Mouse (Mus musculus) stomach, postnatal 0 days (tissue): Measurements from ENCODE around the gene Man2b1. TPM values are rescaled to one million over a fixed set of nuclear protein-coding genes. Genes with fewer than 3 reads are reported as not detected.

Source experiments
- ATAC-seq: fragments of 200-750 bp; cut with Nextera tagmentation; 2 replicates; pipeline ENCODE4 v1.8.0; 2017; ENCODE audit not compliant: low FRiP score, low TSS enrichment
- DNase-seq: peaks from one replicate; pipeline ENCODE4 v3.0.0-alpha.2; 2016; ENCODE audit warnings: low spot score
- H3K27ac ChIP-seq: fragments of 300-500 bp; sonication (generic); replicated peaks from 2 replicates; pipeline ENCODE4 v1.5.1; 2014; ENCODE audit warnings: mild to moderate bottlenecking, control low read depth
- H3K27me3 ChIP-seq: fragments of 300-500 bp; sonication (generic); 2 replicates; pipeline ENCODE4 v1.6.1; 2014; ENCODE audit warnings: low read length; ENCODE audit not compliant: control insufficient read depth, insufficient read depth
- H3K36me3 ChIP-seq: fragments of 300-500 bp; sonication (generic); 2 replicates; pipeline ENCODE4 v1.6.1; 2014; ENCODE audit warnings: low read length, mixed read lengths; ENCODE audit not compliant: control insufficient read depth, insufficient read depth
- H3K4me1 ChIP-seq: fragments of 300-500 bp; sonication (generic); replicated peaks from 2 replicates; pipeline ENCODE4 v1.6.1; 2014; ENCODE audit warnings: antibody characterized with exemption; ENCODE audit not compliant: control insufficient read depth, insufficient read depth
- H3K4me2 ChIP-seq: fragments of 300-500 bp; sonication (generic); replicated peaks from 2 replicates; pipeline ENCODE4 v1.6.1; 2014; ENCODE audit warnings: low read depth, mild to moderate bottlenecking, control low read depth, moderate library complexity
- H3K4me3 ChIP-seq: fragments of 300-500 bp; sonication (generic); 2 replicates; pipeline ENCODE4 v1.5.1; 2014; ENCODE audit warnings: low read depth, low read length, control low read depth
- H3K9ac ChIP-seq: fragments of 300-500 bp; sonication (generic); 2 replicates; pipeline ENCODE4 v1.6.1; 2014; ENCODE audit warnings: mild to moderate bottlenecking, low read length, control low read depth, mixed read lengths
- H3K9me3 ChIP-seq: fragments of 300-500 bp; sonication (generic); 2 replicates; pipeline ENCODE4 v1.6.1; 2016; ENCODE audit warnings: low read length; ENCODE audit not compliant: control insufficient read depth
- CTCF ChIP-seq: IDR thresholded peaks from 2 replicates; pipeline ENCODE4 v1.5.1; 2016; ENCODE audit warnings: antibody characterized with exemption, low read depth, mild to moderate bottlenecking, moderate library complexity
- WGBS: fragments of 180-500 bp; shearing (Covaris S2); extraction: QIAGEN DNeasy Blood & Tissue Kit; methylation state at CpG from one replicate; pipeline ENCODE4 v1.1.7; 2014; 5-methylcytosine and 5-hydroxymethylcytosine counted together
- microRNA-seq: library from miRNA; unstranded; fragments of <30 nt; microRNA quantifications from one replicate; pipeline ENCODE4, GENCODE M21; 2016
- polyA plus RNA-seq: library from polyadenylated mRNA; unstranded; fragments of >200 nt; fragmentation: Nextera tagmentation; extraction: Ambion mirVana; gene quantifications from 2 replicates; pipeline ENCODE4 v1.2.1, GENCODE M21; 2015

The Man2b1 gene
- polyA plus RNA-seq, 1 experiment from 2014 or later: 29.1 TPM

GRCm38 (mm10) chr8:85142516-85142915, 59.4 kb downstream of the Man2b1 start:
- no peak for DNase-seq
- H3K36me3 ChIP-seq: no peaks in the 10 kb centered on the region
- 93% methylated on average over 4 of the region's 4 CpGs for WGBS
- H3K9me3 ChIP-seq: no peaks in the 10 kb centered on the region
- no peak overlapping the region for H3K9ac ChIP-seq
- no peaks in the 10 kb centered on the region for H3K4me1 ChIP-seq
- no peak overlapping the region for H3K4me2 ChIP-seq
- H3K4me3 ChIP-seq: no peak overlapping the region
- no peak for TF ChIP-seq CTCF
- H3K27me3 ChIP-seq: no peaks in the 10 kb centered on the region
- no peak for ATAC-seq
- no peak overlapping the region for H3K27ac ChIP-seq

Small RNAs within 50 kb of the gene (microRNA-seq; reads per million reads assigned to microRNA genes)
- gene Gm23388 (not detected), gene Mir7070 (not detected)

Other genes with a start within 250 kb of the Man2b1 start
- 69.8 and 70.6 TPM in 2 replicates for gene Rad23a, start 242.6 kb upstream of the Man2b1 start, polyA plus RNA-seq
- gene Calr, start 236.3 kb upstream of the Man2b1 start, polyA plus RNA-seq: 522 and 537 TPM in 2 replicates
- gene Farsa, start 226.3 kb upstream of the Man2b1 start, polyA plus RNA-seq: 43.3 and 44.3 TPM in 2 replicates
- 25.0 and 27.3 TPM in 2 replicates for gene Syce2, start 211.2 kb upstream of the Man2b1 start, polyA plus RNA-seq
- 18.5 and 21.1 TPM in 2 replicates for gene Gcdh, start 189.3 kb upstream of the Man2b1 start, polyA plus RNA-seq
- 0.51 and 0.82 TPM in 2 replicates for gene Klf1, start 181.3 kb upstream of the Man2b1 start, polyA plus RNA-seq
- gene Dnase2a, start 174.7 kb upstream of the Man2b1 start, polyA plus RNA-seq: 15.9 and 17.4 TPM in 2 replicates
- 0.87 and 1.1 TPM in 2 replicates for gene Mast1, start 145.9 kb upstream of the Man2b1 start, polyA plus RNA-seq
- gene Rtbdn, start 136.3 kb upstream of the Man2b1 start, polyA plus RNA-seq: 0.05 and 0.13 TPM in 2 replicates
- not detected in 2 replicates for gene Gm49661, start 113.8 kb upstream of the Man2b1 start, polyA plus RNA-seq
- gene Prdx2, start 113.7 kb upstream of the Man2b1 start, polyA plus RNA-seq: 370 and 376 TPM in 2 replicates
- 79.4 and 80.1 TPM in 2 replicates for gene Rnaseh2a, start 113.5 kb upstream of the Man2b1 start, polyA plus RNA-seq
- 88.5 and 95.9 TPM in 2 replicates for gene Junb, start 104.6 kb upstream of the Man2b1 start, polyA plus RNA-seq
- gene Hook2, start 92.7 kb upstream of the Man2b1 start, polyA plus RNA-seq: 28.8 and 30.9 TPM in 2 replicates
- 0.06 and 0.16 TPM in 2 replicates for gene Best2, start 68.7 kb upstream of the Man2b1 start, polyA plus RNA-seq
- gene Asna1, start 58.0 kb upstream of the Man2b1 start, polyA plus RNA-seq: 68.0 and 71.8 TPM in 2 replicates
- 94.4 and 95.1 TPM in 2 replicates for gene Trir, start 56.4 kb upstream of the Man2b1 start, polyA plus RNA-seq
- gene Tnpo2, start 46.4 kb upstream of the Man2b1 start, polyA plus RNA-seq: 12.5 and 15.4 TPM in 2 replicates
- 25.7 and 28.4 TPM in 2 replicates for gene Fbxw9, start 23.2 kb upstream of the Man2b1 start, polyA plus RNA-seq
- gene Gm5741, start 15.3 kb upstream of the Man2b1 start, polyA plus RNA-seq: not detected in 2 replicates
- 40.2 and 42.2 TPM in 2 replicates for gene Dhps, start 11.5 kb upstream of the Man2b1 start, polyA plus RNA-seq
- gene Wdr83os, start 2.5 kb upstream of the Man2b1 start, polyA plus RNA-seq: 114 and 117 TPM in 2 replicates
- 22.3 and 23.6 TPM in 2 replicates for gene Wdr83, start 2.0 kb upstream of the Man2b1 start, polyA plus RNA-seq
- gene Zfp791, start 39.8 kb downstream of the Man2b1 start, polyA plus RNA-seq: 1.2 and 1.5 TPM in 2 replicates
- gene Cks1brt, start 68.7 kb downstream of the Man2b1 start, polyA plus RNA-seq: 0.05 TPM in 1 of 2 replicates, not detected in the other
- not detected in 2 replicates for gene Olfr371, start 142.7 kb downstream of the Man2b1 start, polyA plus RNA-seq
- gene Orc6, start 216.4 kb downstream of the Man2b1 start, polyA plus RNA-seq: 36.1 and 39.5 TPM in 2 replicates
- 75.9 and 78.0 TPM in 2 replicates for gene Vps35, start 216.5 kb downstream of the Man2b1 start, polyA plus RNA-seq